Mouse (Mus musculus): ENCODE results near the gene Pcgf5.

Pcgf5 gene

DNA sequence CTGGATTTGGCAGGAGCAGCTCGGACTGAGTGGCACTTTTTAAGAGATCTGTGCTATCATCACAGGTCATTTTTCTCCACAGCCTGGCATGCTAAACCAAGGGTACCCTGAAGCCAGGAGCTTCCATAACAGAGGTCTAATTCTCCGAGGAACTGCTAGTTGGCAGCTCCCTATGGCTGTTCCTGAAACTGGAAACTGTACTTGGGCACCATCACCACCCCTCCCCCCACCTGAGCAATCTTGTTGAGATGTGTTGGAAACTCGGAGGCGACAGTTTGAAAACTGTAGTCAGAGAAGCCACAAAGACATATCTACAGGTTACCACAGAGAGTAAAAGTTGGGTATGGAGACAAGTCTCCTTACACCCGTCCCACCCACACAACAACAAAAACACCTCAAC, 129.6 kb downstream of the Pcgf5 start:
- peak; percentile 26 for DNase-seq (ENCODE audit: low read depth, low spot score)

DNA sequence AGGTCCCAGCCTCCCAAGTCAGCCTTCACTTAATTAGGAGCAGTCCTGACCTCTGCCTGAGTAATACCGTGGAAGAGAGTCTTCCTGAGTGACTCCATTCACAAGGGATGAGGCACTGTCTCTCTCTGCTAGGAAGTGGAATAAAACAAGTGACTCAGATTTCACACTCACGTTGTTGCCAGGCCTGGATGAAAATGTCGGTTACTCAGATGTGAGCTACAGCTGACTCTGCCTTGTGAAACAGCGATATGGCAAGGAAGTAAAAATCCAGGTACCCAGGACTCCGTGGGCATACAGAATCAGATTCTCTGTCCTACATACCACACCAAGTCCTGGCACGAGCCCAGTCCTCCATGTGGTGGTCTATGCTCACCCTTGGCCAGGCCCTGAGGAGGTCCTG, 142.8 kb downstream of the Pcgf5 start:
- DNase-seq (ENCODE audit: low read depth, low spot score) = peak; percentile 87

DNA sequence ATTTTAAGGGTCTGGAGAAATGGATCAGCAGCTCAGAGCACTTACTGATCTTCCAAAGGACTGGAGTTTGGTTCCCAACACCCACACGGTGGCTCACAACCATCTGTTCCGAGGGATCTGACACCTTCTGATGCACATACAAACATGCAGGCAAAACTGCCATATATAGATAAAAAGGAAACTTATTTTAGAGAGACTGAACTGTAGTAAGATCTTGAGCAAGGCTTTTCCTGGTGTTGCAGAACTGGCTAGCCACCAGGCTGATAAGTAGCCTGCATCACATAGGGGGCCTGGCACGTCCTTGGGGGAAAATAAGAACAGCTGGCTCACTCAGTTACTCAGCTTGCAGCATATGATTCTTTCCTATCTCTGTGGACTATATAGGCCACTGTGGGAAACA, 147.4 kb downstream of the Pcgf5 start:
- peak; percentile 91 for DNase-seq (ENCODE audit: low read depth, low spot score)

DNA sequence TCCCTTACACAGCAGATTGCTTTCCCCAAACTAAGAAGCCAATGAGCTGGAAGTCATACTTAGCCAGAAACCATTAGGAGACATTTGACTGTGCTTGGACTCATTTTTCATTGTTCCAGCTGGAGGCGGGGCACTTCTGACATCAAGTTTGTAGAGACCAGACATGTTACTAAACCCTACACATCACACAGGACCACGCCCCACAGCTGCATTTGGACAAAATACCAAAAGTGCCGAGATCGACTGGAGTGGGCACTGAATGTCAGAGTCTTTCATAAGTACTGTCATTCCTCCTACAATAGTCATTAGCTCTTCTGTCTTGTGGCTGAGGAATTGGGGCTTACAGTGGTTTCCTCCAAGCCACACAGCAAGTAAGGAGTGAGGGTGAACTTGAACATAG, 148.4 kb downstream of the Pcgf5 start:
- DNase-seq (ENCODE audit: low read depth, low spot score) = no peak

DNA sequence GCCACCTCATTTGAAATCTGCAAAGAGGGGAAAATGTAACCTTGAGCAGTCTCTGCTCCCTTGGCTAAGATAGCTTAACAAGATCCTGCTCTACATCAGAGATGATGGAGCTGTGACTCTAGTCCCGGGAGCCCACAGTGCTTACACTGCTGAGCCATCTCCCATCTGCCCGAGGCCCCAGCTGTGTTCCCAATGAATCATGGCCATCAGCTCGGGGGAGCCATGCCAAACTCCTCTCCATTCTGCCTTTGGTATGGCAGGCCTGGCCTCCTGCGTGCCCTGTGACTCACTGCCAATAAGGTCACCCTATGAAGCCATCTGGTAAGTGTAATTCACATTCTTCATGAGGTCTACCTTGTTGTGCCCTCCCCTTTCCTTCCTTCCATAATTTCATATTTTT, 149.0 kb downstream of the Pcgf5 start:
- DNase-seq (ENCODE audit: low read depth, low spot score) = peak; percentile 88

DNA sequence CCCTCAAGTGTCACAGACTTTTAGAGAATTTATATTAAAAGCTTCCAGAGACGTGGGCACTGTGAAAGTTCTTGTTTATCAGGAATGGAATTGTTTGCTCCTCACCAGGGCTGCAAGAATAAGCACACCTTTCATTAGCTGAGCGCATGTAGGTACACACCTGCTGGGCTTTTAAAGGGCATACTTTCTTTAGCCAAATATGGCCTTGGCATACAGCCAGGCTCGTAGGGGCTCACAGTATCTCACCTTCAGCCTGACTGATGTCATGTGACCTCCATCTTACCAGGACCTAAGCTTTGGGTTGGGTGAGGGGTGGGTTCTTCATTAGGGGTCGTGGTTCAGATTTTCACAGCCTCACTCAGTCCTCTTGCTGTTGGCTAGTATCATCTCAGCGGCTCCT, 149.6 kb downstream of the Pcgf5 start:
- DNase-seq (ENCODE audit: low read depth, low spot score) = peak; percentile 33

DNA sequence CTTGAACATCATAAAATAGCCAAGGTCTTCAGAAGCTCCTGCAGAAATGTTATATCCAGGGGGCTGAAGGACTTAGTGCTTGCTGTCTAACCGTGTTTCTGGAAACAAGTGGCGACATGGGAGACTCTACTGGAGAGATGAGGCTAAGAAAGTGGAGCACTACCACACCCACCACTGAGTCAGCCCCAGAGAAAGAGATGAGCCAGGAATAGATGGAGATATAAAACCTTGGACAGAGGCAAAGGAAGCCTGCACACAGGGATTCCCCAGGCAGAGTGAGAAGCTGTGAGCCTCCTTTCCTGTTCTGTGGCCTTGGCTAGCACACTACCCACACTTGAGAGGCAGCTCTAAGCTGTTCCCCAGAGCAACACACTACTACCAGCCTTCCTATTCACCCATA, 156.6 kb downstream of the Pcgf5 start:
- peak; percentile 58 for DNase-seq (ENCODE audit: low read depth, low spot score)
